In the genomic region with DNA sequence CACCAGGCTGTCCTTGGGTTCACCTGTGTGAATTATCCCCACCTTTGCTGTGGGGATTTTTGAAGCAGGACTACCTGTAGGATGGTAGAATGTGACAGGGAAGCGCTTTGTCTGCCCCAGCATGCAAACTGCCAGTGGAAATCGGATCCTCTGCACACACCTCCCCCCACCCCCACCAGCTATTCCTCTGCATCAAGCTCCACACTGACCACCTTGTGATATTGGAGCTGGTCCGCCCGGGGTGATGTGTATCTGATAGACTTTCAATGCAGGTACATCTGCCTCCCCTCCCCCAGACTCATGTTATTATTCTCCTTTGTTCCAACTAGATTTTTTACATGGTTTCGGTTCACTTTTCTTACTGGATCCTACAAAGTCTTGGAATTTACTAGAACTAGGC, we compare ENCODE assay signal across 10 mouse cellular contexts. TPM values are rescaled to one million over a fixed set of nuclear protein-coding genes. Genes with fewer than 3 reads are reported as not detected.
DNase-seq lines count a peak whose midpoint lies in the region; ATAC-seq and TF ChIP-seq lines count a peak whose summit lies in the region.
"Had no signal": no experiment of that assay in that cellular context is flagged by ENCODE, and none has a peak within 500 bp of the region (broad histone marks: within the 10 kb centered on the region; RNA-seq: fewer than 3 reads in every experiment).

No protein-coding gene starts in this region.

- no peak for TF ChIP-seq POLR2A in ES-Bruce4 (IDR thresholded peaks at IDR 0.05; ENCODE audit: insufficient read depth, low read length)
- TF ChIP-seq POLR2A in limb, embryonic 14.5 days (IDR thresholded peaks at IDR 0.05; ENCODE audit: borderline replicate concordance, extremely low read depth, insufficient read depth, insufficient read length) = no peak

- no peak for ATAC-seq in forebrain, embryonic 13.5 days
- no peak for ATAC-seq in limb, embryonic 14.5 days (ENCODE audit: low FRiP score, low read depth)
- ATAC-seq: CD4-positive, CD25-positive, alpha-beta regulatory T cell, adult 4 months; liver, postnatal 0 days had no signal

- intact Hi-C loops in heart, postnatal 10 days (cut with DNase I) = loop anchor here (5.0 kb wide), 1 partner anchor 45 kb away; no protein-coding TSS in a partner anchor

- TF ChIP-seq EP300 in ES-Bruce4 (IDR thresholded peaks at IDR 0.05; ENCODE audit: insufficient read depth, low read depth, low read length) = peak; percentile 75

- no peaks in the 10 kb centered on the region for H3K9me3 ChIP-seq in heart, embryonic 10.5 days
- H3K9me3 ChIP-seq in ES-Bruce4 (replicated peaks; ENCODE audit: control insufficient read depth, insufficient read depth, low read length, poor library complexity, severe bottlenecking) = no peaks in the 10 kb centered on the region
- no peaks in the 10 kb centered on the region for H3K9me3 ChIP-seq in forebrain, embryonic 13.5 days (replicated peaks)
- H3K9me3 ChIP-seq in limb, embryonic 14.5 days (ENCODE audit: control insufficient read depth, low read length) = no peaks in the 10 kb centered on the region

- H3K27ac ChIP-seq in heart, embryonic 10.5 days = peak overlapping the region; percentile 79
- H3K27ac ChIP-seq in ES-Bruce4 (ENCODE audit: insufficient read depth, low read length) = peak overlapping the region; percentile 66
- H3K27ac ChIP-seq in forebrain, embryonic 13.5 days = peak overlapping the region; percentile 61
- peak overlapping the region; percentile 70 for H3K27ac ChIP-seq in limb, embryonic 14.5 days (replicated peaks; ENCODE audit: low read depth, low read length)

- no peak for TF ChIP-seq CTCF in ES-Bruce4 (IDR thresholded peaks at IDR 0.05; ENCODE audit: low read depth, low read length)

- peak overlapping the region; percentile 44 for H3K4me2 ChIP-seq in forebrain, embryonic 13.5 days
- peak overlapping the region; percentile 45 for H3K4me2 ChIP-seq in limb, embryonic 14.5 days (replicated peaks; ENCODE audit: low read depth, low read length, severe bottlenecking)

- no peak for DNase-seq in heart, embryonic 10.5 days (ENCODE audit: low spot score)
- DNase-seq in heart, postnatal 10 days = no peak
- no peak for DNase-seq in limb, embryonic 14.5 days (ENCODE audit: low spot score)
- DNase-seq in liver = no peak
- no peak for DNase-seq in adrenal gland, postnatal 4 days (ENCODE audit: low spot score in 2 of 2)
- no peak for DNase-seq in retina, postnatal 1 day

- H3K27me3 ChIP-seq in heart, embryonic 10.5 days (ENCODE audit: insufficient read depth, poor library complexity, severe bottlenecking) = no peaks in the 10 kb centered on the region
- no peaks in the 10 kb centered on the region for H3K27me3 ChIP-seq in ES-Bruce4 (ENCODE audit: control insufficient read depth, insufficient read depth, low read length, poor library complexity, severe bottlenecking)
- H3K27me3 ChIP-seq in forebrain, embryonic 13.5 days = no peaks in the 10 kb centered on the region
- H3K27me3 ChIP-seq in limb, embryonic 14.5 days (ENCODE audit: control insufficient read depth, insufficient read depth, low read length) = no peaks in the 10 kb centered on the region

- WGBS in heart, embryonic 10.5 days = 47% methylated on average over 5 of the region's 5 CpGs
- 39% methylated on average over 5 of the region's 5 CpGs for WGBS in forebrain, embryonic 13.5 days
- WGBS in limb, embryonic 14.5 days = 30% methylated on average over 5 of the region's 5 CpGs

- peaks cover 94% of the 10 kb centered on the region for H3K4me1 ChIP-seq in heart, embryonic 10.5 days
- peaks cover 34% of the 10 kb centered on the region for H3K4me1 ChIP-seq in ES-Bruce4 (ENCODE audit: control insufficient read depth, insufficient read depth, low read length)
- peaks cover 67% of the 10 kb centered on the region for H3K4me1 ChIP-seq in forebrain, embryonic 13.5 days
- peaks cover 42% of the 10 kb centered on the region for H3K4me1 ChIP-seq in limb, embryonic 14.5 days (ENCODE audit: control insufficient read depth, insufficient read depth, low read length)

- H3K9ac ChIP-seq in ES-Bruce4 (ENCODE audit: low read depth, poor library complexity, severe bottlenecking) = no peak overlapping the region
- no peak overlapping the region; the same call in 1 of the 2 replicates for H3K9ac ChIP-seq in forebrain, embryonic 13.5 days
- H3K9ac ChIP-seq in limb, embryonic 14.5 days (ENCODE audit: low read depth, low read length, severe bottlenecking) = peak overlapping the region; percentile 31; the same call in 1 of the 2 replicates
- H3K9ac ChIP-seq: liver, postnatal 0 days had no signal

- H3K36me3 ChIP-seq in heart, embryonic 10.5 days = no peaks in the 10 kb centered on the region
- H3K36me3 ChIP-seq in ES-Bruce4 (ENCODE audit: control insufficient read depth, insufficient read depth, low read length, poor library complexity, severe bottlenecking) = no peaks in the 10 kb centered on the region
- no peaks in the 10 kb centered on the region for H3K36me3 ChIP-seq in forebrain, embryonic 13.5 days (ENCODE audit: poor library complexity, severe bottlenecking)
- H3K36me3 ChIP-seq in limb, embryonic 14.5 days (ENCODE audit: control insufficient read depth, insufficient read depth, low read length) = no peaks in the 10 kb centered on the region

- peak overlapping the region; percentile 31; the same call in 1 of the 2 replicates for H3K4me3 ChIP-seq in heart, embryonic 10.5 days
- H3K4me3 ChIP-seq in ES-Bruce4 (ENCODE audit: low read depth, low read length) = no peak overlapping the region
- no peak overlapping the region for H3K4me3 ChIP-seq in forebrain, embryonic 13.5 days
- H3K4me3 ChIP-seq in limb, embryonic 14.5 days (replicated peaks; ENCODE audit: low read length) = no peak overlapping the region

RNA-seq across cellular contexts. Expression of a gene that starts 21.8 kb away (rescaled TPM):
- 23.4 and 28.3 TPM in 2 replicates for polyA plus RNA-seq in heart, embryonic 10.5 days (2016; fragmentation: Nextera tagmentation; extraction: Ambion mirVana)
- total RNA-seq in heart, postnatal 10 days (2021) = 10 to 100 TPM; 26.2 to 28.6 TPM
- polyA plus RNA-seq in ES-Bruce4 (2011; ENCODE audit: insufficient read depth, insufficient read length, low read depth, missing spikeins) = 32.1 and 37.6 TPM in 2 replicates
- 16.1 and 18.4 TPM in 2 replicates for polyA plus RNA-seq in forebrain, embryonic 13.5 days (2015; fragmentation: Nextera tagmentation; extraction: Ambion mirVana)
- 20.8 and 26.5 TPM in 2 replicates for polyA plus RNA-seq in limb, embryonic 14.5 days (2012; rRNA removed)
- 20.4 and 21.2 TPM in 2 replicates for polyA plus RNA-seq in limb, embryonic 14.5 days (2014; fragmentation: Nextera tagmentation; extraction: Ambion mirVana)
- 10 to 100 TPM; 19.2 to 22.6 TPM for total RNA-seq in adrenal gland, postnatal 4 days (2021)
